Mouse (Mus musculus) large intestine, adult 2 months (tissue): ENCODE results near the gene Tekt4. TPM values are rescaled to one million over a fixed set of nuclear protein-coding genes. Genes with fewer than 3 reads are reported as not detected.

Experiments
- DNase-seq: peaks from one replicate; pipeline ENCODE4 v3.0.0-alpha.2; 2012; ENCODE audit warnings: low read depth, low spot score
- WGBS: fragments of 180-500 bp; shearing (Covaris S2); methylation state at CpG from one replicate; pipeline ENCODE4 v1.1.7; 2018; 5-methylcytosine and 5-hydroxymethylcytosine counted together
- polyA plus RNA-seq: library from polyadenylated mRNA; depleted of rRNA; stranded (reverse); fragments of >200 nt; gene quantifications from 2 replicates; pipeline ENCODE4 v1.2.3, GENCODE M21; 2012; rRNA removed

Tekt4 gene
- polyA plus RNA-seq: 0.11 TPM in 1 of 2 replicates, not detected in the other

DNA sequence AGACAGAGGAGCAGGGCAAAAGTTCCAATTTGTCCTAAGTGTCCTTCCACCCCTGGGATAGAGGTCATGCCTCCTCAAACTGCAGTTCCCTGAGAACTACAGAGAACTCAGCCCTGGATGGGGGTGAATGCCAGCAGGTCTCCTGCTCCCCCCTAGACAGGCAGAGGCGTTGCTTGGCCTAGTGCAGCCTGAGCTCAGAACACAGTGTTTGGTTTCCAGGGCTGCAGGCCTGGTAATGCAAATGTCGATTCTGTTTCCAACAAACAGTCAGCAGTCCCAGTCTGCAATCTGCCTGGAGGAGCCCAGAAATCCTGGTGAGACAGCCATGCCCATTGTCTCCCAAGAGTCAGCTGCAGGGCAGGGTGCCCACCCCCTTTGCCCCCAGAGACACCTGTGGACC is at the start of gene Tekt4:
Gene Tekt4 (plus strand): TSS at position 344 of the 400 bp plus-strand sequence.
- 36% methylated on average over 2 of the region's 2 CpGs for WGBS
- no peak for DNase-seq

DNA sequence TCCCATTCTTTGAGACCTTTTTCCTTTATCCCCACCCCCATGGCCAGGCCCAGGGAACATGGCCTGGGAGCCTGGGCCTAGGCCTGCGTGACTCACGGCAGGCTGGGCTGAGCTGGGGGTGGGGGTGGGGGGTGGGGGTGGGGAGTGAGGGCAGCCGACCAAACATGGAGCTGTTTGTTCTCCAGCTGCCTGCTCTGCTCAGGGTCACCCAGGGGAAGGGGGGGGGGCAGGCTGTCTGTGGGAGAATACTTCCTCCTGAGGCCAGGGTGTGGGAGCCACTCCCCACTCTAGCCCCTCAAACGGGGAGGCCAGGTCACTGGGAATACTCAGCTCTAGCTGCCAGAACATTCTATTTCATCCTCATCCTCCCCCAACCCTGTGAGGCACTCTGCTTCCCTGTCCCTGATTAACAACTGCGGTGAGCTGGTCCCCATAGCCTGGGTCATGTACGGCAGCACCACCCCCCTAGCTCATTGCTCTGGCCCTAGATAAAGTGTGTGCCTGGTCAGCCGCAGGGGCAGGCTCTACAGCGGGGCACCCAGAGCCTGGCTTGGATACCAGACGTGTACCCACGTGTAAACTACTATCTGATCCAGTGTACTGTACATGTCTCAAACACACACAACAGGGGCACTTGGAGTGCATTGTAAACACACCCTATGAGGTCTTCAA is 49.1 kb upstream of the Tekt4 start:
- 9% methylated on average over 10 of the region's 10 CpGs for WGBS
- DNase-seq: no peak

DNA sequence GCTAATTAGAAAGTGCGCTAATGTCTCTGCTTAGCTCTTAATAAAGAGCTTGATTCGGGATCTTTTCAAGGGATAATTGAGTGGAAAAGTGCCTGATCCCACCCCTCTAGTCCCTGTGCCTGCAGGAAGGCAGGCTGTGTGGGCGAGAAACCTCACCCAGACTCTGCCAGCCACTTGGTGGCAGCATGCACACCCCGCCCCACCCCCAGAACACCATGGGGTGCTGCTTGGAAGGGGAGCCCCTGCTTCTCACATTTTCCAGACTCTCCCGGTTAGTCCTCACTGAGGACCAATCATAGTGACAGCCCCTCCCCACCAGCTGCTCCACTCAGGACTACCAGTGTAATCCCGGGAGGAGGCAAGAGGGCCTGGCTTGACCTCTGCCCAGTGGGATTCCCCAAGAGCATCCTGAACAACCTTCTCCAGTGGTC is 48.4 kb upstream of the Tekt4 start:
- DNase-seq: no peak
- WGBS: 27% methylated on average over 6 of the region's 6 CpGs

DNA sequence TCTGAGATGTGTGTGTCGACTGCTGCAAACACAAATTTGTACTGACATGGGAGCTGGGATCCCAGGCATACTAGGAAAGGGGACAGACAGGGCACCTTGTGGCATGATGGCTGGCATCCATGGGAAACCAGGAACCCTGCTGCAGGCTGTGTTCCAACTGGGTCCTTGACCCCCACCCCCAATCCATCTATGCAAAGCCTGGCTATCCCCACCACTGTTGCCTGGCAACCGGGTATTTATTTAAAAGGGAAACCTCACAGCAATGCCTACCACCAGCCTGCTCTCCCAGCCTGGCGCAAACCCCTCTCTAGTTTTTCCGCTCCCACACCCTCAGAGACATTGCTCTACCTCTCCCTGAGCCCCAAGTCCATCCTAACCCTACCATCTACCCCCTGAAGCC is 47.1 kb upstream of the Tekt4 start:
- whole genome bisulfite sequencing: 71% methylated on average over 4 of the region's 4 CpGs
- DNase-seq: no peak

DNA sequence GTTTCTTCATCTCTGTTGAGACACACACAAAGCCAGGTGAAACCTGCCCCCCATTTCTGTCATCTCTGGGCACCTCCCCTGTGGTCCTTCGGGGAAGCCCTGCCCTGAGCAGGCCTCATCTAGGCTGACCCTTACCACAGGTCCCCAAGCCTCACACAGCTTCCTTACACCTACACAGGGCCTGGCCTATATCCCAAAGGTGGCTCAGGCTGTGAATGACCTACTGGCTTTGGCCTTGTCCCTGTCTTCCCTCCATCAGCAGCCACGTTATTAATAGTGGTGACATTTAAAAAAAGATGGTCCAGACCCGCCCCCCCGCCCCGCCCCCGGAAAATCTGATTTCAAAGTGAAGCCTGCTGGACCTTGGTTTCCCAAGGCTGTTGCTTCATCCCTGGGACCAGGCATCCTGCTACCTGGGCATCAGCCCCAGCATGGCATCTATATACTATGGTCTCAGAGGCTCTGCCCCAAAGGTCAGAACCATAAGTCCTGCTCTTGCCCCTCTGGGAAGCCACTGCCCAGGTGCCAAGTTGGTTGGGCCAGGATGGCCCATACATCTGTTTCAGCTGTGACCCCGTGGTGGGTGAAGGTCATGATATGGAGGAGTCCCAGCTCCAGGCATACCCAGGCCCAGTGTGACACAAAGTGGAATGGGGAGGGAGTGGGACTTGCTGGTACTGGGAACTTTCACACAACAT is 46.0 kb upstream of the Tekt4 start:
- 75% methylated on average over 7 of the region's 7 CpGs for WGBS
- DNase-seq: no peak

DNA sequence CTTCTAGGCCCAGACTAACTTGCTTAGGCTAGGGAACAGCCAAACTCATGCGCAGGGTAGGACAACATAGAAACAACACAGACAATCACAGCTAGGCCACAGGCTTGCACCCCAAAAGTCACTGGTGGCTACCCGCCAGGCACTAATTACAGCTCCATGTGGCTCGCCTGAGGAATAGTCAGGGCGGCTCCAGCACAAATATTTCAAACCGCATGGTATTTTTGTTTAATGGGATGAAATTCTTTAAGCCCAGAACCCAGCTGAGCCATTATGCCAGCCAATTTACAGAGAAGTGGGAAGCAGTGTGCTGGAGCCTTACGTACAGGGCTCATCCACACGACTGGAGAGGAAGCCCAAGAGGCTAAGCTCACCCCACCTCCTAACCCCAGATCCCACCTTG is 44.8 kb upstream of the Tekt4 start:
- no peak for DNase-seq
- 69% methylated on average over 7 of the region's 7 CpGs for WGBS

DNA sequence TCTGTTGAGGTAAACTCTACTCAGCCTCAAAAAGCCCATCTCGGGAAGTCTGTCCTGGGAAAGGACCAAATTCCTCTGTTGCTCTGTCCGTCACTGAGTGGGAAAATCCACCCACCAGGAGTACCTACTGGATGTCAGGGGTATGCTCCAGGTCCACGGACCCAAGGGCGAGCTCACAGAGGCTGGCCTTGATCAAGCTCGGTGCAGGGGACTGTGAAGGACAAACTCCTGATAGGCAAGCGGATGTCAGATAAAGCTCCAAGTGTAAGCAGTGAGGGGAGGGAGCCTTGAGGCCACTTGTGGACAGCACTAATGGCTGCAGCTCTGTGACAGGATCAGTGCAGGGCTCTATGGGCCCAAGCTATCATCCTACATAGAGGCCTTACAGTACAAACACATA is 44.2 kb upstream of the Tekt4 start:
- no peak for DNase-seq
- WGBS: 69% methylated on average over 6 of the region's 6 CpGs

DNA sequence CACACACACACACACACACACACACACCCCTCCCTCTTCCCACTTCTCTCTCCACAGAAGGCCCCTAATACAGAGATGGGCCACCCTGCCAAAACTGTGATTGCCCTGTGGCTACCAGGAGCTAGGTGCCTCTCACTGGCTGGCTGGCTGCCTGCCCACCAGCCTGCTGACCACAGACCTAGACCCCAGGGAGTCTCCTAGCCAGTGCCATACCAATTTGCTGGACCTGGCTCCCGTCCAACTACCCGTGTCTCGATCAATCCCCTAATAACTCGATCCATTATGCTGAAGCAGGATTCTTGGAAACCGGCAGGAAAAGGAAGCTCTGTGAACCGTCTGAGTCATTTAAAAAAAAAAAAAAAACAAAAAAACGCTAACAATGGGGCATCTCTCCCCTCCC is 43.6 kb upstream of the Tekt4 start:
- no peak for DNase-seq
- 41% methylated on average over 7 of the region's 7 CpGs for WGBS

DNA sequence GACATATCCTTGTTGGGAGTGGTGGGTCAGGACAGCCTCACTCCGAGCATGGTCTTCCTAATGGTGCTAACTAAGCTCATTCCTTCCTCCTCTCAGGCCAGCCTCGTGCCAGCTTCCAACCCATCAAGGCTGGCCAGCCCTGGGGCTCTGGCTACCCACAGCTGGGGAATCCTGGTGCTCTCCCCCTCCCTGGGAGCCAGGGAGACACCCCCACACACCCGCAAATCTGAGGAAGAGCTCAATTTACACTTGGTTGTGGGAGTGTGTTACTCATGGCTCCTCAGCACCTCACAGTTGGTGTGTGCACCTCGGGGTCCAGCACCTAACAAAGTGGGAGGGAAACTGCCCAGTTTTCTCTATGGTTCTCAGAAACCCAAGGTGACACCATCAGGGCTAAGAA is 43.2 kb upstream of the Tekt4 start:
- DNase-seq: no peak
- 47% methylated on average over 4 of the region's 4 CpGs for WGBS

DNA sequence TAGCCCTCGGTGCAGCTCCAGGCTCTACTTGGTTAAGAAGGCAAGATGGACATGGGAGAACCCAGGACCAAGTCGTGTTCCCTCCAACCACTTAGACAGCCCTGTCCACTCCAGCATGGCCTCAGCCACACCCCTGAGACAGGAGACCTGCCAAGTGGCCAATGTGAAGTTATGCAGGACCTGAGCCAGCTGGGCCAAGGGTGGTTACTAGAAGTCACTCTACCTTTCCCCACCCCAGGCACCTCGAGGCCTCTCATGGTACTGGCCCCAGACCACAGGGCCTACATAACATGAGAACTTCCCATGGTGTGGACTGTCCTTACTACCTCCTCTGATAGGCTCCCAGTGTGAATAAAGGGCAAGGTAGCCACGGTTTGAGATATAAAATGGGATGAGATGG is 40.2 kb upstream of the Tekt4 start:
- WGBS: 47% methylated on average over 4 of the region's 4 CpGs
- DNase-seq: no peak

DNA sequence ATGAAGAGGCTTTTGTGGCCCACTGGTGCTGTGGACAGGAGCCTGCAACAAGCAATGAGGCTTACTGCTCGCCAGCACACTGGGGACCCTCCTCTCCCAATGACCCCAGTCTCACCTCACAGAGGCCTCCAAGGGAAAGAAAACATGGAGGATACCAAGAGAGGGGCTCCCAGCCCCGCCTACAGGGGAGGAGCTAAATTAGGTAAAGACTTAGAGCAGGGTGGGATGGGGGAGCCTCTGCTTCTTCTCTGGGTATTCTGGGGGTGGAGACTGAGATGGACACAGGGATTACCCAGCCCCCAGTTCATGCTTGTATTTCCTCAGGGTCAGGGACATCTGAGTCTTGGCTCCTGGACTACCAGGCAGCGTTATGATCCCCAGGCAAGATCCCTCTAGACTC is 39.5 kb upstream of the Tekt4 start:
- WGBS: 34% methylated on average over 3 of the region's 3 CpGs
- DNase-seq: no peak

DNA sequence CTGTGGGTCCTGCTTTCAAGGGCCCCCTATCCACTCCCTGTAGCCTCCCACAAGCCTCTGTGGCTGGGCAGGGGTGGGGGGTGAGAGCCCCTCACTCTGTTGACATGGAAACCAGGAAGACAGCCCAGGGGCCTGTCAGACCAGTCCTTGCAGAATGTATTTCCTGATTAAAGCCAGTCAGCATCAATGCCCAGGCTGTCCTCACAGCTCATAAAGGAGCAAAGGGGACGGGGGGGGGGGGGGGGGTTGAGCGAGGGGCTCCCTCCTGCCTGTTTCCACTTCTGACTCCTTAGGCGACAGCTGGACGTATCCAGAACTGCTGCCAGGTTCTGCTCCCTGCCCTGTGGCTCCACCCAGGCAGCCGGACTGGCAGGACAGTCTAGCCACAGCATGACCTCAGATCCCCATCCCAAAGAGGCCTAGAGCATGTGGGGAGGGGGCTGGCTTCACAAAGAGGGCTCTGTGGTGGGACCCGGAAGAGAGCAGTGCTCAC is 38.9 kb upstream of the Tekt4 start:
- DNase-seq: no peak
- WGBS: 14% methylated on average over 6 of the region's 6 CpGs

DNA sequence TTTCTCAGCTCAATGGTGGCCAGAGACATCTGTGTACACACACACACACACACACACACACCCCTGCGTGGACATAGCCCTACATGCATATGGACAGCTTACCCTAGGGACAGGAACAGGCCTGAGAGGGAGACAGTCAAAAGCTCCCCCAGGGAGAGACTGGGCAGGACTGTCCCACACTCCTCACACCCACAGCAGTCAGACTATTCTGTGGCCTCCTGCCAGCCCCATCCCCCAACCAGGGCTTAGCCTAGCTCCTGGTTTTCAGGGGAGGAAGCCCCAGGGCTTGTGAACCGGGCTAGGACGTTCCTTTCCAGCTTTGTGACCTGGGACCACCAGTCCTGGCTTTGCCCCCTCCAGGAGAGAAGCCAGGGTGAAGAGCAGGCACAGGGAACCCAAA is 38.2 kb upstream of the Tekt4 start:
- WGBS: 28% methylated on average over 3 of the region's 3 CpGs
- no peak for DNase-seq

DNA sequence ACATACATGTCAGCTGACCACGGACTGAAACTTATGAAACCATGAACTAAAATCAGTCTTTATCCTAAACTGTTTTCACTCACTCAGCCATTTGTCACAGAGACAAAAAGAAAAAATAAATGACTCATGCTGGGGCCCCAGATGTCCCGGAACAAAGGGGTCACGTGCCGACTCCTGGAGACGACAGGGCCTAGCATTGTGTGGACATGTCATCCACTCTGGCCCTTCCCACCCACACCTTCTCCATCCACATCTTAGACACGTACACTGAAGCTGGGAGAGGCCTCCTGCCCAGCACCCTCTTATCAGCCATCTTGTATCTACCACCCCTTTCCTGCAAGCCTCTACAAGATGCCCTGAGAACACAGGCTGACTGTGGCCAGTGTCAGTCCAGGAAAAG is 36.4 kb upstream of the Tekt4 start:
- 77% methylated on average over 6 of the region's 6 CpGs for WGBS
- no peak for DNase-seq

DNA sequence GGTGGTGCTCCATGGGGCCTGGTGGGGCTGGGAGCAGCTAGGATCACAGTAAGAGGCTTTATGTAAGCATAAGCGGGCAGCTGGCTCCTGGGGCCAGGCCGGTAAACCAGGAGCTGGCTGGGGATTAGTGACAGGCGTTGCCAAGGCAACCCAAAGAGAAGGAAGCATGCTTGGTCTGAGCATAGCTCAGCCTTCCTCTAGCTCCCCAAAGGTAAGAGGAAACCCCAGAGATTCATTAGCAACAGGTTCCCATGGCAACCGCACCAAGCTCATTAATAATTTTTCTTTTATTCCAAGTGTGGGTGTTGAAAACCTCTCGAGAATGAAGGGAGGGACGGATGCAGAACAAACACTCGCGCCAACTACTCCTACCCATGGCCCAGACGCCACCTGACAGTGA is 35.5 kb upstream of the Tekt4 start:
- no peak for DNase-seq
- WGBS: 47% methylated on average over 9 of the region's 9 CpGs

DNA sequence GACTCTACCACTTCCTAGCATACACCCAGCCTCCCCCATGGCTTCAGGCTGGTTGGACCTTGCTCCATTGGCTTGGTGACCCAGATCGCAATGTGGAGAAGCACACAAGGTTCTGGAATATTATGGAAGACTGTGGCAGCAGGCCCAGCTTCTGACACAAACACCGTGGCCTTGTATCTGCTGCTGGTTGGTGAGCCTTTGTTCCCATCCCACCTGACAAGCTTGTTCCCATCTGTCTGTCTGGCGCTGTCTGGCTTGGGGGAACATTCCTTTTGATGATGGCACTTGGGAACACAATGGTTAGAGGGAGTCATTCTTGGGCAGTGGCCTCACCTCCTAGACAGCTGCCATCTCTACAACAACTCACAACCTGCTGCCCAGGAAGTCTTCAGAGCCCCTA is 33.4 kb upstream of the Tekt4 start:
- 86% methylated on average over 3 of the region's 3 CpGs for WGBS
- DNase-seq: no peak

DNA sequence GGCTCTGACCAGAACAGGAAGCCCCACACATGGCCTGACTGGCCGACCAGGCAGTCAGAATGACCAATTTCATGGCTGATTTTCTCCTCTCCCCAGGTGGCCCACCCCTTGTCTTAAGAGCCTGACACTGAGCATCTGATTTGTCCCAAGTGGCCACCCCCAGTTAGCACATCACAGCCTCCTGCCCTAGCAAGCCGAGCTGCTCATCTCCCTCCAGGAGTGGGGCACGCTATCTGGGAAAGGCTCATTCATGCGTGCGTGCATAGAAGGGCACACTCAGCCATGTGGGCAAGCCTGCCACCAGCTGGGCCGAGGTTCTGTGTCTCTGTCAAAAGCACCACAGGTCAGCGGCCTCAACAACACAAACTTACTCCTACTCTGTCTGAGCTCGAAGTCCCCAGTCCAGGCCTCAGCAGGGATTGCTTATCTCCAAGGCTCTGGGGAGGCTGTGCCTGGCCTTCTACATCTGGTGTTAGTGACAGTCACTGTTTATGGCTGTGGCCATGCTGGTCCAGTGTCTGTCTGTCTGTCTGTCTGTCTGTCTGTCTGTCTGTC is 29.8 kb upstream of the Tekt4 start:
- whole genome bisulfite sequencing: 58% methylated on average over 8 of the region's 8 CpGs
- DNase-seq: no peak

DNA sequence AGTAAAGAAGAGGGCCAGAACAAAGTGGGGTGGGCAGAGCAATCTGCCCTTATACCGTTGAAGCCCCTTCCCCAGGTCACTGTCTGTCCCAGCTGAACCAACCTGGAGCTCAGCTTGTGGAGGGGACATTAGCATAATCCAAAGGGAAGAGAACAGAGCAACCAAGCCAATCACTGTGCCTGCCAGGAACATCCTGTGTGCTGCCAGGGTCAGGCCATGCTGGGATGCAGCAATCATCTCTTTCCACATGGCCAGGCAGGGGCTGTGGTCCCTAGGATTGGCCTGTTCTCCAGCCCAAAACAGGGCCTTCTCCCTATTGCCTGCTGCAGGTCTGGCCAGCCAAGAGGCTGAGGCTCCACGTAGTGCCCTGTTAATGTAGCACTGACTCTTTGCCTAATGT is 28.4 kb upstream of the Tekt4 start:
- 56% methylated on average over 2 of the region's 2 CpGs for WGBS
- DNase-seq: no peak

DNA sequence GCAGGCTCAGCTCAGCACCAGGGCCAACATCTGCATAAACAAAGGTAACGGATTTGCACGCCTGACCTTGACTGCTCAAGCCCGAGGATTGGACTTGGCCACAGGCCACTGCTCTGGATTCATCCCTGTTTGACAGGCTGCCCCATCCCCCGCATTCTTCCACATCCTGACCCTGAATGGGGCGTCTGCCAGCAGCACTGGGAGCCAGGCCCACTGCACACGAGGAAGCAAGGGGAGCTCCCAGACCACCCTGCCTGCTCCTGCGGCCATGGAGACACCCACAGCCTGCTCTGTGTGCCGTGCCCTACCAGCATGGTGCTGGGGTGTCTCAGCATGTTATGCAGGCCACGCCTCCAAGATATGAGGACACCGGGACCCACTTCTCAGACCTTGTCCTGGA is 27.0 kb upstream of the Tekt4 start:
- DNase-seq: no peak
- 36% methylated on average over 10 of the region's 10 CpGs for WGBS

DNA sequence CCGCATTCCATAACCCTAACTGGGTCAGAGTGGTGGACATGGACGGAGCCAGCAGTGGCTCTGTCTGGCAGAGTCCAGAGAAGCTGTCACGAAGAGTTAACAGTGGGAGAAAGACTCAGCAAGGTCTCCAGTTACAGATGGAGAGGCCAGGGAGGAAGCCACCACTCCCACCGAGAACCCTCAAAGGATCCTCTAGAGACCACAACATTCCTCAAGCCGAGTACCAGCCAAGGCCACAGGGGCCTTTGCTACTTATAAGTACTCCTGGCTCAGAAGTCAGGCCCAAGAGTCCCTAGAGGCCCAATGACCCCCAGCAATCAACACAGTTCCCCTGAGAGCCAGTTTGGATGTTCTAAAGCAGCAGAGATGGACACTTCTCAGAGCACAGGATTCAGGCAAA is 25.2 kb upstream of the Tekt4 start:
- WGBS: 65% methylated on average over 5 of the region's 5 CpGs
- no peak for DNase-seq

DNA sequence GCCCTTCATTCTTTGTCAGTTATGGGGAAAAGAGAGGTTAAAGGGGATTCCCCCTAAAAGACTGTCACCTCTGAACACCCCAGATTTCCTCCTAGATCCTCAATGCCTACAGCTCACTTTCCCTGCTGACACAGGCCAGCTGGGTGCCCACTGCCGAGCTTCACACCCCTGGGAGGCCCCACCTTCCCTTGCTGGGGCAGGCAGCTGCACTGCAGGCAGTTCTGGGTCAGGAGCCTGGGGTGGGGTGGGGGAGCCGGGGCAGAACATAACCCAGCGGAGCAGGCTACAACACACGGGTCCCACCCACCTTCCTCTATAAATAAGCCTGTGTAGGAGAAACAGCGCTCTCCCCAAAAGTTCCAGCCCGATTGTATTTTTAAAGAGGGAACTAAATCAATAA is 24.5 kb upstream of the Tekt4 start:
- WGBS: 21% methylated on average over 6 of the region's 6 CpGs
- DNase-seq: no peak
